Mouse (Mus musculus) neural tube, embryonic 14.5 days (tissue): ENCODE results near the gene Cacna2d1. TPM values are rescaled to one million over a fixed set of nuclear protein-coding genes. Genes with fewer than 3 reads are reported as not detected.

Source experiments
- ATAC-seq: fragments of 200-750 bp; cut with Nextera tagmentation; 2 replicates; pipeline ENCODE4 v1.8.0; 2017; ENCODE audit warnings: low read depth, mild to moderate bottlenecking, moderate TSS enrichment, moderate library complexity
- H3K27ac ChIP-seq: fragments of 300-500 bp; sonication (generic); 2 replicates; pipeline ENCODE4 v1.5.1; 2014; ENCODE audit warnings: low read depth, mild to moderate bottlenecking, control low read depth, low read length, moderate library complexity, mixed read lengths
- H3K27me3 ChIP-seq: fragments of 300-500 bp; sonication (generic); 2 replicates; pipeline ENCODE4 v1.6.1; 2014; ENCODE audit warnings: low read length; ENCODE audit not compliant: control insufficient read depth, insufficient read depth
- H3K36me3 ChIP-seq: fragments of 300-500 bp; sonication (generic); 2 replicates; pipeline ENCODE4 v1.6.1; 2014; ENCODE audit warnings: low read length, mixed read lengths; ENCODE audit not compliant: control insufficient read depth, insufficient read depth
- H3K4me1 ChIP-seq: fragments of 300-500 bp; sonication (generic); 2 replicates; pipeline ENCODE4 v1.6.1; 2014; ENCODE audit warnings: low read length; ENCODE audit not compliant: control insufficient read depth, insufficient read depth
- H3K4me2 ChIP-seq: fragments of 300-500 bp; sonication (generic); 2 replicates; pipeline ENCODE4 v1.6.1; 2014; ENCODE audit warnings: mild to moderate bottlenecking, low read depth, low read length, control low read depth
- H3K4me3 ChIP-seq: fragments of 300-500 bp; sonication (generic); 2 replicates; pipeline ENCODE4 v1.5.1; 2014; ENCODE audit warnings: low read depth, low read length, control low read depth, mixed read lengths
- H3K9ac ChIP-seq: fragments of 300-500 bp; sonication (generic); replicated peaks from 2 replicates; pipeline ENCODE4 v1.6.1; 2014; ENCODE audit warnings: low read depth, mild to moderate bottlenecking, control low read depth, low read length, mixed read lengths
- H3K9me3 ChIP-seq: fragments of 300-500 bp; sonication (generic); 2 replicates; pipeline ENCODE4 v1.6.1; 2016; ENCODE audit warnings: low read length; ENCODE audit not compliant: control insufficient read depth
- WGBS: fragments of 180-500 bp; shearing (Covaris S2); extraction: QIAGEN DNeasy Blood & Tissue Kit; methylation state at CpG from one replicate; pipeline ENCODE4 v1.1.7; 2014; 5-methylcytosine and 5-hydroxymethylcytosine counted together
- polyA plus RNA-seq: library from polyadenylated mRNA; unstranded; fragments of >200 nt; fragmentation: Nextera tagmentation; extraction: Ambion mirVana; gene quantifications from 2 replicates; pipeline ENCODE4 v1.2.1, GENCODE M21; 2014

The Cacna2d1 gene
- polyA plus RNA-seq, 1 experiment from 2014 or later, result 59.1 TPM

DNA sequence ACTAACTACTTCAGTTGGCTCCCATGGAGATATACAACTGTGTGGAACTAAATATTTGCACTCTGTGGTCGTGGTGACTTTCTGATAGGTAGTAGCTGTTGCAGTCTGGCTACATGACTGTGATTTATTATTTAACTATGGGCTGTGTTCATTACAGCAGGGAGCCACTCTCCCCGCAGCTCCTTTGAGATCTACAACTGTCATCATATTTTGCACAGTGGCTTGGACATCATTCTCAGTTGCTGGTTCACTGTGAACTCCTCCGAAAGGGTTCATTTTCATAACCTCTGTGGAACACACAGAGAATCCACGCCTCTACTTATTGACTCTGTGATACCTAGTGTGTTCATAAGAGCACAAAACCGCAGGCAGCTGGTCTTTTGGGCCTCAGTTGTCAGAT is 128.3 kb downstream of the Cacna2d1 start:
- peak overlapping the region; percentile 60; the same call in 1 of the 2 replicates for H3K27ac ChIP-seq
- H3K27me3 ChIP-seq, result no peaks in the 10 kb centered on the region
- no peak overlapping the region for H3K4me3 ChIP-seq
- H3K9ac ChIP-seq, result no peak overlapping the region
- ATAC-seq, result peak; percentile 74; the same call in 1 of the 2 replicates
- H3K4me2 ChIP-seq, result no peak overlapping the region
- WGBS, result 29% methylated on average over 5 of the region's 5 CpGs
- 0 out of 2 replicates have a peak, but pooled peaks cover 5% of the 10 kb centered on the region for H3K4me1 ChIP-seq
- H3K36me3 ChIP-seq, result no peaks in the 10 kb centered on the region
- H3K9me3 ChIP-seq, result no peaks in the 10 kb centered on the region

GRCm38 (mm10) chr5:16063273-16063672 is 128.8 kb downstream of the Cacna2d1 start:
- Histone ChIP-seq H3K4me3 (no peak overlapping the region), H3K4me2 (no peak overlapping the region), H3K9me3 (no peaks in the 10 kb centered on the region), H3K9ac (no peak overlapping the region), H3K36me3 (no peaks in the 10 kb centered on the region), H3K4me1 (0 out of 2 replicates have a peak, but pooled peaks cover 5% of the 10 kb centered on the region), H3K27me3 (no peaks in the 10 kb centered on the region), H3K27ac (no peak overlapping the region)
- no peak for ATAC-seq

DNA sequence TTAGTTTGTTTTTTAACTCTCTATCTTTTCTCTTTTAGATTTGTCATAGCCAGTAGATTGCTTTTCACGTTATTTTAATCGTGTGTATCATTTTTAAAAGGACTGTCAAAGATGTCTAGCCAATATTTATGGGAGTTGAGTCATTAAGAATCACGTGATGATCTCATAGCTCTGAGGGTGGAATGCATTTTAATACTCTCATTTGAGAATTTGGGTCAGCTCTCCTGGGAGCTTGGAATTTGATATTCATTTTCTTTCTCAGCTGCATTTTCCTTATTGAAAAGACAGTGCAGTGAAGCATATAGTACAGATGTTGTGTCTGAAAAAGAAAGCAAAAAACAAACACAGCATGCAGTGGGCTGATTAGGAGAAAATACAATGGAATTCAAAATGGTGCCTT is 129.5 kb downstream of the Cacna2d1 start:
- H3K9ac ChIP-seq, result no peak overlapping the region
- H3K27me3 ChIP-seq, result no peaks in the 10 kb centered on the region
- 46% methylated on average over 3 of the region's 3 CpGs for WGBS
- 0 out of 2 replicates have a peak, but pooled peaks have one; percentile 41 for ATAC-seq
- 0 out of 2 replicates have a peak, but pooled peaks cover 5% of the 10 kb centered on the region for H3K4me1 ChIP-seq
- H3K36me3 ChIP-seq, result no peaks in the 10 kb centered on the region
- no peaks in the 10 kb centered on the region for H3K9me3 ChIP-seq
- no peak overlapping the region for H3K27ac ChIP-seq
- no peak overlapping the region for H3K4me3 ChIP-seq
- H3K4me2 ChIP-seq, result no peak overlapping the region

- ATAC-seq, result no peak
- Histone ChIP-seq H3K4me2 (no peak overlapping the region), H3K4me3 (no peak overlapping the region), H3K9ac (no peak overlapping the region), H3K9me3 (no peaks in the 10 kb centered on the region), H3K36me3 (no peaks in the 10 kb centered on the region), H3K4me1 (0 out of 2 replicates have a peak, but pooled peaks cover 5% of the 10 kb centered on the region), H3K27ac (no peak overlapping the region), H3K27me3 (no peaks in the 10 kb centered on the region)
- WGBS, result 79% methylated on average over 4 of the region's 4 CpGs
Observed at GRCm38 (mm10) chr5:16065816-16066215, 131.3 kb downstream of the Cacna2d1 start.

DNA sequence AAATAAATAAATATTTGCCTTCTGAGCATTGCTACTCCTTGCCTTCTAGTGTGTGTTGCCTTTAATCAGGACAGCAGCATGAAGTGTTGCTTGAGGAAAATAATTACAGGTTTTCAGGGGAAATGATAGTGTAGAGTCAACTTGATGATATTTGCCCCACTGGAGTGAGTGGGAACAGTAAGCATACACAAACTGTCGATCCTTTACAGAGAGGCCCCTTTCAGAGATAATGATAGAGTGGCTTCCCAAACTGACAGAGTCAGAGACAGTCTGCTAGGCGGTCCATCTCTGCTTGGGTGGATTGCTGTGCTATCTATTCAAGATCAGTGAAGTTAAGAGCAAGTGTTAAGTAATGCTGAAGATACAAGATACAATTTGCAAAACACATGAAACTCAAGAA is 147.8 kb downstream of the Cacna2d1 start:
- Histone ChIP-seq H3K9ac (no peak overlapping the region), H3K4me1 (peaks cover 7% of the 10 kb centered on the region; the same call in 1 of the 2 replicates), H3K4me3 (no peak overlapping the region), H3K27ac (no peak overlapping the region), H3K36me3 (no peaks in the 10 kb centered on the region), H3K9me3 (no peaks in the 10 kb centered on the region), H3K4me2 (no peak overlapping the region), H3K27me3 (no peaks in the 10 kb centered on the region)
- ATAC-seq, result no peak
- WGBS, result 88% methylated on average over 2 of the region's 2 CpGs

DNA sequence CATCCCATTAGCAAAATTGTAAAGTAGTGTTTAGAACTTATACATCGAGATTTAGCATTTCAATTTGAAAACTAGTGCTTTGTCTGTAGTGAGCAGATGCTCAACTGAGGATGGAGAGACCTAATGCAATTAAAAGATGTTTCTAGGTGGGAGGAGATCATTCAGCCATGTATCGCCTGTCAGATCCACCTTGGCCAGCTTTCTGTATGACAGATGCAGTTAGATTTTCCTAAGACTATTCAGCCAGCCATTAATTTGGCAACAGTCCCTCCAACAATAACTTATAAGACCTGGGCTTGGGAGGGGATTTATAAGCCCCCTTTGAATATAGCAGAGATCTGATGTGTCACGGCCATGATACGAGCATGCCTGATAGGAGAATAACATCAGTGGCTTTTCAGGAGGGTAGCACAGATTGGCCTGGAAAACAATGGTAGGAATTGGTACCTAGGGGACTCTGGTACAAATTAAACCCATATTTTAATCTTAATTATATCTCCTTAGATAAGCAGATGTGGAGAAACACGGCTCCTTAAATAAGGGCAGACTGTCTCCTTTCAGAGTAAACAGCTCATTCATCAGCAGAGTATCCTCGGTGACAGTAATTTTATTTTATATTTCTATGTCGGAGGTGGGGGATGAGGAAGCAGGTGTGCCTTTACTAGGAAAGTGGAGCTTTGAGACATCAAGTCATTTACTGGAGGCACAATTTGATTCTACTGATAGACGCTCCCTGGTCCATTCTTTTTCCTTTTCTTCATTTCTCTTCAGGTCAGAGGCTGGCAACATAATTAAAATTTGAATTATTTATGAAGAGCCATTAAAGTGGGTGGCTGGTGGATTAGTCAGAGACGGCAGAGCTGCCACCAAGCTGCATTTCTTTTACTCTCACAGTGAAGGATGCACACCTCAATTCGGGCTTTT is 152.8 kb downstream of the Cacna2d1 start:
- H3K27me3 ChIP-seq, result no peaks in the 10 kb centered on the region
- H3K4me3 ChIP-seq, result no peak overlapping the region
- no peaks in the 10 kb centered on the region for H3K9me3 ChIP-seq
- H3K9ac ChIP-seq, result no peak overlapping the region; the same call in 1 of the 2 replicates
- H3K27ac ChIP-seq, result peak overlapping the region; percentile 67
- no peaks in the 10 kb centered on the region for H3K36me3 ChIP-seq
- peak; percentile 86 for ATAC-seq
- H3K4me1 ChIP-seq, result peaks cover 7% of the 10 kb centered on the region; the same call in 1 of the 2 replicates
- WGBS, result 28% methylated on average over 10 of the region's 10 CpGs
- H3K4me2 ChIP-seq, result peak overlapping the region; percentile 28; the same call in 1 of the 2 replicates

DNA sequence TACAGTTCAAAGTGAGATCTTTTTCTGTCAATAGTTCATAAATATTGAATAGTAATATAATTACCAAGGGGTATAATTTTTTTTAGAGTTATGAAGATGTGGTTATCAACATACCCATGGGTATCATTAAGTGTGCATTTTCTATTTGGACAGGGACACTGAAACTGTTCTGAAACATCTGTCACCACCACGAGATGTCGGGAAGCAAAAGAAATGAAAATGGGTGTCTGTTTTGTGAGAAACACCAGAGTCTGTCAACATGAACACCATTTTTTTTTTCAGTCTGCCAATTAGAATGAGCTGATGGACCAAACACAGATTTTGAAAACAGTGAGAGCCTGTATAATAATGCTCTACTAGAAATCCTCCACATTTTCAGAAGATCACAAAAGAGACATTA is 153.5 kb downstream of the Cacna2d1 start:
- H3K9me3 ChIP-seq, result no peaks in the 10 kb centered on the region
- 29% methylated on average over 2 of the region's 2 CpGs for WGBS
- ATAC-seq, result peak; percentile 47; the same call in 1 of the 2 replicates
- H3K4me3 ChIP-seq, result no peak overlapping the region
- no peak overlapping the region for H3K9ac ChIP-seq
- H3K27ac ChIP-seq, result peak overlapping the region; percentile 71
- peaks cover 7% of the 10 kb centered on the region; the same call in 1 of the 2 replicates for H3K4me1 ChIP-seq
- no peak overlapping the region for H3K4me2 ChIP-seq
- no peaks in the 10 kb centered on the region for H3K36me3 ChIP-seq
- no peaks in the 10 kb centered on the region for H3K27me3 ChIP-seq

DNA sequence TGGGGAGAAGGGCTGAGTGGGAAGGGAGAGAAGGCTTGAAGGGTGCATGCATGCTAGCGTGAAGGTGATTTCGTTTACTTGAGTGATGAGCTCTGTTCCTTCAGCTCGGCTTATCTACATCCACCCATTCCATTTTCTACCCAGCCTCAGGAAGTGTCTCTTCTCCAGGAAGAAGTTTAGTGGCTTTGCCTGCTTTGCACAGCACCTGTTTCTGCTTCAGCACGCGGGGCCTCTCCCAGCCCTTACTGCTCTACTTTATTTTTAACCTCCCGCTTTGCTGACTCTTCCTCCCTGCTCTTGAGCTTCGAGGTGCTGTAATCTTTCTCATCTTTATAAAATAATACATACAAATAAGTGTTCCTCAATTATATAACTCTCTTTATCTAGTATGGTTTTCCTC is 158.0 kb downstream of the Cacna2d1 start:
- Histone ChIP-seq H3K4me3 (no peak overlapping the region), H3K4me1 (no peaks in the 10 kb centered on the region), H3K9ac (no peak overlapping the region), H3K9me3 (no peaks in the 10 kb centered on the region), H3K36me3 (no peaks in the 10 kb centered on the region), H3K27me3 (no peaks in the 10 kb centered on the region), H3K4me2 (no peak overlapping the region), H3K27ac (peak overlapping the region; percentile 28; the same call in 1 of the 2 replicates)
- WGBS, result 84% methylated on average over 7 of the region's 7 CpGs
- no peak for ATAC-seq

- Histone ChIP-seq H3K4me2 (no peak overlapping the region), H3K9me3 (no peaks in the 10 kb centered on the region), H3K4me1 (no peaks in the 10 kb centered on the region), H3K36me3 (no peaks in the 10 kb centered on the region), H3K27ac (no peak overlapping the region; the same call in 1 of the 2 replicates), H3K4me3 (no peak overlapping the region), H3K9ac (no peak overlapping the region), H3K27me3 (no peaks in the 10 kb centered on the region)
- 69% methylated on average over 11 of the region's 11 CpGs for WGBS
- peak; percentile 59; the same call in 1 of the 2 replicates for ATAC-seq
Observed at GRCm38 (mm10) chr5:16093071-16093693, 158.7 kb downstream of the Cacna2d1 start.
